Mouse (Mus musculus): ENCODE measurements around the gene Clip4. TPM values are rescaled to one million over a fixed set of nuclear protein-coding genes. Genes with fewer than 3 reads are reported as not detected.

Clip4 gene
- polyA plus RNA-seq, 1 experiment from 2014 or later = 5.7 TPM

DNA sequence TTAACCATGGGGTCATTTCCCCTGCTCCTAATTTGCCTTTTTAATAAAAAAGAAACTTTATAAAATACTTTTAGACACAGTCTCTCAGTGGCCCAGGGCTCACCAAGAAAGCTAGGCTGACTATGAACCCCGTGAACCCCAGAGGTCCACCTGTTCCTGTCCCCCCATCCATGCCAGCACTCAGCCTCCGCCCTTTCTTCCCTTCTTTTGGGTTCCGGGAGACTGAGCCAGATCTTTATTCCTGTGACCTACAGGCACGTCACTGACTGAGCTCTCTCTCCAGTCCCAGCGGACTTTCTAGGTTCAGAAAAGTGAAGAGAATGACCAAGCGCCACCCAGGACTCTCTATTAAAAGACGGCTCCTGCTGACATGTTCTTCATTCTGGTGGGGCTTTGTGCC is 107.2 kb downstream of the Clip4 start:
- H3K36me3 ChIP-seq = no peaks in the 10 kb centered on the region
- no peak overlapping the region for H3K4me2 ChIP-seq
- H3K27me3 ChIP-seq = no peaks in the 10 kb centered on the region
- H3K4me3 ChIP-seq (replicated peaks) = no peak overlapping the region
- no peaks in the 10 kb centered on the region for H3K4me1 ChIP-seq
- H3K9me3 ChIP-seq (replicated peaks) = no peaks in the 10 kb centered on the region
- ATAC-seq (replicated peaks; ENCODE audit: low FRiP score) = no peak
- H3K27ac ChIP-seq = no peak overlapping the region
- 78% methylated on average over 7 of the region's 7 CpGs for WGBS
- H3K9ac ChIP-seq = no peak overlapping the region

DNA sequence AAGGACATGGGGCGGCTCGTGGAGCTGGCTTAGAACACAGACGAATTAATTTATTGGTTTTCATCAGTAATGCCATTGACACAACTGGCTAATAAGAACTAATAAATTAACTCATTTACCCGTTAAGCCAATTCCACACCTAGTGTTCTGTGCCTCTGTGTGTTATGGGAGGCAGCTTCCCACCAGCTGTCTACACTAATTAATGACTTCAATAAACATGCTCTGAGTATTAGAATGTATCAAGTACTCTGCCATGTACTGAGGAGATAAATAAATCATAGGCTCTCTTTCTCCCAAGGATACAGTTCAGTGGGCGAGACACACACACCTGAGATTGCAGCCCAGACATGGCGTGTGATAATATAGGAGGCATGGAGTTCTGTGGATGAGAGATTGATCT is 113.1 kb downstream of the Clip4 start:
- 0 out of 2 replicates have a peak, but pooled peaks have one; percentile 22 for ATAC-seq (replicated peaks; ENCODE audit: low FRiP score)
- H3K36me3 ChIP-seq = no peaks in the 10 kb centered on the region
- no peak overlapping the region for H3K4me3 ChIP-seq (replicated peaks)
- WGBS = 44% methylated on average over 6 of the region's 6 CpGs
- H3K4me2 ChIP-seq = no peak overlapping the region
- no peaks in the 10 kb centered on the region for H3K27me3 ChIP-seq
- H3K4me1 ChIP-seq = no peaks in the 10 kb centered on the region
- no peak overlapping the region for H3K9ac ChIP-seq
- H3K27ac ChIP-seq = no peak overlapping the region
- no peaks in the 10 kb centered on the region for H3K9me3 ChIP-seq (replicated peaks)

DNA sequence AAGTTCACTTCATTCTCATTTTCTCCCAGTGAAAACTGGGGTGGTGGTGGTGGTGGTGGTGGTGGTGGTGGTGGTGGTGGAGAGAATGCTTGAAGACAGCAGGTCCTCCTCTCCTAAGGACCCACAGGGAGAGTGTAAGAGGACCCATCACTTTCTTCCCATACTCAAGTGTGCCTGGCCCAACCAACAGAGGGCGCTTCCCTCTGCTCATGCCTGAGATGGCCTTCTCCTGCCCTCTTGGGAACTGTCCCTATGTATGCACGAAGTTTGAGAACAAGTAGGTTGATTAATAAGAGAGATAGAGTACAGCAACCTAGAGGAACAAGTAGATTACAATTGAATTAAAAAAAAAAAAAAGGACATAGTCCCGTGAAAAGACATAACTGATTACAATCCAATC is 140.8 kb downstream of the Clip4 start:
- no peaks in the 10 kb centered on the region for H3K4me1 ChIP-seq
- H3K4me2 ChIP-seq = no peak overlapping the region
- no peak overlapping the region for H3K9ac ChIP-seq
- H3K27me3 ChIP-seq = no peaks in the 10 kb centered on the region
- no peak for ATAC-seq (replicated peaks; ENCODE audit: low FRiP score)
- no peaks in the 10 kb centered on the region for H3K9me3 ChIP-seq (replicated peaks)
- H3K4me3 ChIP-seq (replicated peaks) = no peak overlapping the region
- 34% methylated on average over 3 of the region's 3 CpGs for WGBS
- no peak overlapping the region for H3K27ac ChIP-seq
- H3K36me3 ChIP-seq = no peaks in the 10 kb centered on the region

GRCm38 (mm10) chr17:71913188-71913587 is 144.9 kb downstream of the Clip4 start:
- 42% methylated on average over 3 of the region's 3 CpGs for WGBS
- H3K27ac ChIP-seq = no peak overlapping the region
- no peak for ATAC-seq (replicated peaks; ENCODE audit: low FRiP score)
- H3K4me3 ChIP-seq (replicated peaks) = no peak overlapping the region
- H3K9me3 ChIP-seq (replicated peaks) = no peaks in the 10 kb centered on the region
- H3K9ac ChIP-seq = no peak overlapping the region
- no peaks in the 10 kb centered on the region for H3K27me3 ChIP-seq
- no peaks in the 10 kb centered on the region for H3K4me1 ChIP-seq
- no peaks in the 10 kb centered on the region for H3K36me3 ChIP-seq
- H3K4me2 ChIP-seq = no peak overlapping the region

Other genes with a start within 250 kb of the Clip4 start
- 52.3 TPM in 2 replicates for gene Ndc80, start 241.6 kb upstream of the Clip4 start, polyA plus RNA-seq (2015; fragmentation: Nextera tagmentation; extraction: Ambion mirVana)
- 0.73 and 1.2 TPM in 2 replicates for gene Spdya, start 216.4 kb upstream of the Clip4 start, polyA plus RNA-seq (2015; fragmentation: Nextera tagmentation; extraction: Ambion mirVana)
- 83.3 and 84.2 TPM in 2 replicates for gene Wdr43, start 152.6 kb upstream of the Clip4 start, polyA plus RNA-seq (2015; fragmentation: Nextera tagmentation; extraction: Ambion mirVana)
- gene Togaram2, start 95.2 kb upstream of the Clip4 start, polyA plus RNA-seq (2015; fragmentation: Nextera tagmentation; extraction: Ambion mirVana) = 0.18 and 0.32 TPM in 2 replicates
- gene Pcare, start 15.6 kb upstream of the Clip4 start, polyA plus RNA-seq (2015; fragmentation: Nextera tagmentation; extraction: Ambion mirVana) = not detected in 2 replicates

All from kidney, embryonic 15.5 days (tissue).